Mouse (Mus musculus) megakaryocyte, embryonic 14.5 days (primary cell): Measurements from ENCODE around the gene Samd11.

Source experiments
- FLI1 ChIP-seq: IDR thresholded peaks from 2 replicates; pipeline ENCODE4 v1.6.1; 2012; ENCODE audit warnings: low read length, inconsistent platforms, mixed read lengths
- GATA1 ChIP-seq: IDR thresholded peaks from 3 replicates; pipeline ENCODE4 v1.6.1; 2012; ENCODE audit warnings: mixed read lengths, low read length, inconsistent platforms, borderline replicate concordance

- TF ChIP-seq FLI1 (no peak), GATA1 (no peak)
Measured at GRCm38 (mm10) chr4:156235360-156235770, 20.1 kb downstream of the Samd11 start.
